Mouse (Mus musculus) kidney, postnatal 0 days (tissue): Measurements from ENCODE around the gene Tnnc1. TPM values are rescaled to one million over a fixed set of nuclear protein-coding genes. Genes with fewer than 3 reads are reported as not detected.

Source experiments
- ATAC-seq: fragments of 200-750 bp; cut with Nextera tagmentation; replicated peaks from 2 replicates; pipeline ENCODE4 v1.8.0; 2017; ENCODE audit warnings: low read depth, moderate number of reproducible peaks, moderate TSS enrichment, moderate library complexity; ENCODE audit not compliant: low FRiP score
- DNase-seq: peaks from one replicate; pipeline ENCODE4 v3.0.0-alpha.2; 2016; ENCODE audit warnings: low spot score
- H3K27ac ChIP-seq: fragments of 300-500 bp; sonication (generic); 2 replicates; pipeline ENCODE4 v1.5.1; 2014; ENCODE audit warnings: mild to moderate bottlenecking
- H3K27me3 ChIP-seq: fragments of 300-500 bp; sonication (generic); 2 replicates; pipeline ENCODE4 v1.6.1; 2014; ENCODE audit warnings: low read length, mixed read lengths; ENCODE audit not compliant: insufficient read depth
- H3K36me3 ChIP-seq: fragments of 300-500 bp; sonication (generic); 2 replicates; pipeline ENCODE4 v1.6.1; 2014; ENCODE audit warnings: low read length, mixed read lengths; ENCODE audit not compliant: insufficient read depth
- H3K4me1 ChIP-seq: fragments of 300-500 bp; sonication (generic); replicated peaks from 2 replicates; pipeline ENCODE4 v1.6.1; 2014; ENCODE audit warnings: antibody characterized with exemption, low read length, mixed read lengths; ENCODE audit not compliant: insufficient read depth
- H3K4me2 ChIP-seq: fragments of 300-500 bp; sonication (generic); 2 replicates; pipeline ENCODE4 v1.6.1; 2014; ENCODE audit warnings: mild to moderate bottlenecking, low read length, moderate library complexity, mixed read lengths
- H3K4me3 ChIP-seq: fragments of 300-500 bp; sonication (generic); replicated peaks from 2 replicates; pipeline ENCODE4 v1.5.1; 2014; ENCODE audit warnings: low read depth, low read length
- H3K9ac ChIP-seq: fragments of 300-500 bp; sonication (generic); 2 replicates; pipeline ENCODE4 v1.6.1; 2014; ENCODE audit warnings: low read depth, low read length
- H3K9me3 ChIP-seq: fragments of 300-500 bp; sonication (generic); replicated peaks from 2 replicates; pipeline ENCODE4 v1.6.1; 2016; ENCODE audit warnings: low read length, inconsistent platforms, mixed read lengths
- CTCF ChIP-seq: IDR thresholded peaks from 2 replicates; pipeline ENCODE4 v1.5.1; 2016; ENCODE audit warnings: antibody characterized with exemption, low read depth, mild to moderate bottlenecking, moderate library complexity
- WGBS: fragments of 180-500 bp; shearing (Covaris S2); extraction: QIAGEN DNeasy Blood & Tissue Kit; methylation state at CpG from one replicate; pipeline ENCODE4 v1.1.7; 2014; 5-methylcytosine and 5-hydroxymethylcytosine counted together
- polyA plus RNA-seq: library from polyadenylated mRNA; unstranded; fragments of >200 nt; fragmentation: Nextera tagmentation; extraction: Ambion mirVana; gene quantifications from 2 replicates; pipeline ENCODE4 v1.2.1, GENCODE M21; 2015

Gene Tnnc1
- polyA plus RNA-seq, 1 experiment from 2014 or later: 0.95 TPM

GRCm38 (mm10) chr14:31171386-31171785, 36.7 kb upstream of the Tnnc1 start:
- WGBS: 92% methylated on average over 11 of the region's 11 CpGs
- Histone ChIP-seq H3K4me3 (no peak overlapping the region), H3K36me3 (peaks cover 56% of the 10 kb centered on the region), H3K27me3 (no peaks in the 10 kb centered on the region), H3K4me1 (peaks cover 8% of the 10 kb centered on the region; the same call in 1 of the 2 replicates), H3K9ac (no peak overlapping the region), H3K27ac (no peak overlapping the region), H3K4me2 (no peak overlapping the region), H3K9me3 (no peaks in the 10 kb centered on the region)
- DNase-seq: no peak
- no peak for TF ChIP-seq CTCF
- no peak for ATAC-seq

GRCm38 (mm10) chr14:31171821-31172220, 36.3 kb upstream of the Tnnc1 start:
- Histone ChIP-seq H3K9ac (no peak overlapping the region), H3K27ac (no peak overlapping the region), H3K9me3 (no peaks in the 10 kb centered on the region), H3K36me3 (peaks cover 61% of the 10 kb centered on the region), H3K4me2 (no peak overlapping the region), H3K27me3 (no peaks in the 10 kb centered on the region), H3K4me3 (no peak overlapping the region), H3K4me1 (0 out of 2 replicates have a peak, but pooled peaks cover 5% of the 10 kb centered on the region)
- WGBS: 96% methylated on average over 15 of the region's 15 CpGs
- DNase-seq: no peak
- no peak for TF ChIP-seq CTCF
- no peak for ATAC-seq

- ATAC-seq (no peak), DNase-seq (no peak)
- H3K4me1 ChIP-seq: 0 out of 2 replicates have a peak, but pooled peaks cover 5% of the 10 kb centered on the region
- H3K27ac ChIP-seq: no peak overlapping the region
- no peak overlapping the region for H3K4me2 ChIP-seq
- no peaks in the 10 kb centered on the region for H3K27me3 ChIP-seq
- no peaks in the 10 kb centered on the region for H3K9me3 ChIP-seq
- peaks cover 72% of the 10 kb centered on the region for H3K36me3 ChIP-seq
- no peak overlapping the region for H3K4me3 ChIP-seq
- no peak for TF ChIP-seq CTCF
- H3K9ac ChIP-seq: no peak overlapping the region
- WGBS: 66% methylated on average over 18 of the region's 18 CpGs
Measured at GRCm38 (mm10) chr14:31172781-31173455, 35.2 kb upstream of the Tnnc1 start.

DNA sequence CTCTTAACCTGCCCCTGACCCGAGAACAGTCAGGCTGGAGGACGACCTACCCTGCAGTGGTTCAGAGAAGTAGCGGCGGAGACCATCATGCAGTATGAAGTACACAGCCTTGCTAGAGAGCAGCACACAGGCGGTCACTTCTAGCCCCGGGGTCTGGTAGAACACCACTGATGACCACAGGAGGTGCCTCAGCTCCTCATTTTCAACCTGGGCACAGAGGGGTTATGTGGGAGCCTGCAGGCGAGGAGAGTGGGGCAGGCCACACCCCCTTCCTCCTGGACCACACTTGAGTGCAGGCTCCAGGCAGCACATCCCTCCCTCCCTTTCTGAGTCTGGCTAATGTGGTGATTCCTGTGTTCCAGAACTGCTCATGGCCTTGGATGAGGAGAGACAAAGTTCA, 34.6 kb upstream of the Tnnc1 start:
- H3K27ac ChIP-seq: no peak overlapping the region
- no peaks in the 10 kb centered on the region for H3K27me3 ChIP-seq
- H3K4me2 ChIP-seq: no peak overlapping the region
- DNase-seq: no peak
- no peak overlapping the region for H3K4me3 ChIP-seq
- peaks cover 75% of the 10 kb centered on the region for H3K36me3 ChIP-seq
- WGBS: 77% methylated on average over 7 of the region's 7 CpGs
- no peaks in the 10 kb centered on the region for H3K9me3 ChIP-seq
- TF ChIP-seq CTCF: no peak
- no peak for ATAC-seq
- 0 out of 2 replicates have a peak, but pooled peaks cover 4% of the 10 kb centered on the region for H3K4me1 ChIP-seq
- no peak overlapping the region for H3K9ac ChIP-seq

DNA sequence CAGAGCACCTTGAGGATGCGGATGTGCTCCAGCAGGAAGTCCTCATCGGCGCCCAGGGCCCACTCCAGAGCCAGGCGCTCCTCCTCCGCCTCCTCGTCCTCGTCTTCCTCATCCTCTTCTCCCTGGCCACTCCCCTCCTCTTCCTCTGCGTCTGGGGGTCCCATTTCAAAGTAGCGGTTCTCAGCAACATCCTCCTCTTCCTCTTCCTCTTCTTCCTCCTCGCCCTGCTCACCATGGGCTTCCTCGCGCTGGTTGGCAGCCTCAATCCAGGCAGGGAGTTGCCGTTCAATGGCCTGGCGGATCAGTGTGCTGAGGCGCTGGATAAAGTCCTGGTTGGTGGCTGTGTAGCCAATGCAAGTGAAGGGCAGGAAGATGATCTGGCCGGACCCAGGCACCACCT, 30.8 kb upstream of the Tnnc1 start:
- no peak overlapping the region for H3K4me3 ChIP-seq
- H3K4me2 ChIP-seq: no peak overlapping the region
- H3K27ac ChIP-seq: no peak overlapping the region
- no peak for TF ChIP-seq CTCF
- no peak for ATAC-seq
- DNase-seq: no peak
- no peak overlapping the region for H3K9ac ChIP-seq
- WGBS: 86% methylated on average over 15 of the region's 16 CpGs
- peaks cover 96% of the 10 kb centered on the region for H3K36me3 ChIP-seq
- H3K4me1 ChIP-seq: no peaks in the 10 kb centered on the region
- H3K27me3 ChIP-seq: no peaks in the 10 kb centered on the region
- H3K9me3 ChIP-seq: no peaks in the 10 kb centered on the region

DNA sequence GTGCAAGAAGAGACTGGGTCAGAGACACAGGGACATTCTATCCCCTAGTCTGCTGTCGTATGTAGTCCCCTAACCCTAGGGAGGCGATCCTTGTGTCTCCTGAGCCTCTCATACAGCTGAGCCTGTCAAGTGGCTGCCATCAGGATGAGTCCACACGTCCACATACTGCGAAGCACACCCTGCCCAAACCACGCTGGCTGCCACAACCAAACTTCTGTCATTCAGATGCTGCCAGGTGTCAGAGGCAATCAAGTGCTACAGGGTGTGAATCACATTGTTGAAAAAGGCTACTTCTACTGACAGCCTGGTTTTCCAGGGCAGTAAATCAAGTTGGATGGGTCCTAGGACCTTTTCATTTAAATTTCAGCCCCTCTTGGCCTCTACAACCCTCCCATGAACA, 30.4 kb upstream of the Tnnc1 start:
- no peak for DNase-seq
- H3K4me1 ChIP-seq: no peaks in the 10 kb centered on the region
- no peaks in the 10 kb centered on the region for H3K9me3 ChIP-seq
- no peak overlapping the region for H3K27ac ChIP-seq
- H3K36me3 ChIP-seq: peaks cover 96% of the 10 kb centered on the region
- H3K4me2 ChIP-seq: no peak overlapping the region
- no peak for TF ChIP-seq CTCF
- no peak for ATAC-seq
- H3K4me3 ChIP-seq: no peak overlapping the region
- 78% methylated on average over 5 of the region's 5 CpGs for WGBS
- no peak overlapping the region for H3K9ac ChIP-seq
- no peaks in the 10 kb centered on the region for H3K27me3 ChIP-seq
